Mouse (Mus musculus): Measurements from ENCODE around the gene Cd300ld3.

GRCm38 (mm10) chr11:115077436-115077835, 29.2 kb upstream of the Cd300ld3 start:
- TF ChIP-seq CTCF (IDR thresholded peaks at IDR 0.05; ENCODE audit: borderline replicate concordance, extremely low read depth, insufficient read depth, insufficient read length), result no peak
- TF ChIP-seq POLR2A (IDR thresholded peaks at IDR 0.05; ENCODE audit: borderline replicate concordance, extremely low read depth, insufficient read depth, insufficient read length, poor library complexity, severe bottlenecking), result no peak
